Mouse (Mus musculus) small intestine, adult 2 months (tissue): Measurements from ENCODE around the gene Tpm1.

Experiments
- CTCF ChIP-seq: fragments of 200-500 bp; IDR thresholded peaks from 2 replicates; pipeline ENCODE4 v1.5.1; 2012; ENCODE audit warnings: low read depth, mild to moderate bottlenecking, control low read depth, inconsistent platforms, low read length, moderate library complexity, mixed read lengths; ENCODE audit not compliant: insufficient replicate concordance, insufficient read length; ENCODE audit errors: extremely low read depth
- POLR2A ChIP-seq: fragments of 200-500 bp; IDR thresholded peaks from 2 replicates; pipeline ENCODE4 v1.6.1; 2012; ENCODE audit warnings: low read depth, mild to moderate bottlenecking, control low read depth, inconsistent platforms, low read length, moderate library complexity

DNA sequence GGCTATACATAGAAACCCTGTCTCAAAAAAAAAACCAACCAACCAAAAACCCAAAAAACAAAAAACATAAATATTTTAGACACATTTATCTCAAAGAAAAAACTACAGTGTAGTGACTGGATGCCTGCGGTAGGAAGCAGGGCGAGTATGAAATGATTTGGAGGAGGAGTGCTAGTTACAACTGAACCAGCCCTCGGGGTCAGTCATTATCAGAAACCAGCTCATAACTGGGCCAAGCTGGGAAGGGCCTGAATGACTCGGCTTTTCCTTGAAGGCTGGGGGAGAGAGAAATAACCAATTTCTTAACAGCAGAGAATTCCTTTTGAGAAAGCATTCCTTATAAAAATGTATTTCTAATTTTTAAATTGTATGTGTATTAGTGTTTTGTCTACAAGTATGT, 11.5 kb downstream of the Tpm1 start:
- TF ChIP-seq CTCF, result no peak
- TF ChIP-seq POLR2A, result no peak
